In genomic region chr16:57280221-57281217, GRCm38 (mm10) we compare ENCODE assay signal across 17 mouse cellular contexts. TPM values are rescaled to one million over a fixed set of nuclear protein-coding genes. Genes with fewer than 3 reads are reported as not detected.
A peak's percentile ranks its signal among the peaks of the same experiment; 100 is the strongest.
DNase-seq lines count a peak whose midpoint lies in the region; ATAC-seq and TF ChIP-seq lines count a peak whose summit lies in the region.
"Had no signal": no experiment of that assay in that cellular context is flagged by ENCODE, and none has a peak within 500 bp of the region (broad histone marks: within the 10 kb centered on the region; RNA-seq: fewer than 3 reads in every experiment).

No protein-coding gene starts in this region.

- no peak for ATAC-seq in intestine, embryonic 14.5 days (replicated peaks; ENCODE audit: low FRiP score, low TSS enrichment, low read depth)
- ATAC-seq in intestine, postnatal 0 days, result no peak
- no peak for ATAC-seq in forebrain, embryonic 14.5 days
- ATAC-seq: forebrain, embryonic 15.5 days; intestine, embryonic 16.5 days; midbrain, embryonic 15.5 days had no signal

- H3K27ac ChIP-seq in intestine, embryonic 14.5 days (ENCODE audit: low read depth), result no peak overlapping the region
- no peak overlapping the region for H3K27ac ChIP-seq in intestine, postnatal 0 days (ENCODE audit: low read depth, low read length)
- no peak overlapping the region for H3K27ac ChIP-seq in cerebellum, adult 2 months (ENCODE audit: insufficient read depth, low read length)
- no peak overlapping the region for H3K27ac ChIP-seq in forebrain, embryonic 14.5 days (ENCODE audit: low read depth, low read length)
- H3K27ac ChIP-seq: forebrain, embryonic 15.5 days; midbrain, embryonic 15.5 days; neural tube, embryonic 13.5 days; stomach, embryonic 15.5 days had no signal

- no peaks in the 10 kb centered on the region for H3K9me3 ChIP-seq in intestine, embryonic 14.5 days (ENCODE audit: control insufficient read depth, low read length)
- H3K9me3 ChIP-seq in intestine, postnatal 0 days (ENCODE audit: control insufficient read depth), result no peaks in the 10 kb centered on the region
- H3K9me3 ChIP-seq in forebrain, embryonic 14.5 days (replicated peaks; ENCODE audit: control insufficient read depth, low read length), result no peaks in the 10 kb centered on the region
- H3K9me3 ChIP-seq: forebrain, embryonic 15.5 days; midbrain, embryonic 15.5 days; neural tube, embryonic 13.5 days; stomach, embryonic 15.5 days had no signal

- peak; percentile 45 for DNase-seq in intestine, embryonic 14.5 days (ENCODE audit: low spot score)
- DNase-seq in right cerebral cortex, postnatal 14 days, result peak; percentile 30
- no peak for DNase-seq in right cerebral cortex, postnatal 25 days
- peak; percentile 32 to 45 for DNase-seq in cerebellum, adult 2 months
- peak; percentile 74 for DNase-seq in testis, postnatal 14 days (ENCODE audit: low spot score)
- DNase-seq in spleen, adult 12 weeks (ENCODE audit: low spot score), result no peak
- no peak for DNase-seq in forebrain, embryonic 14.5 days (ENCODE audit: low spot score)
- DNase-seq: gastrocnemius, postnatal 25 days; heart, postnatal 36 days had no signal

- TF ChIP-seq CTCF in intestine, postnatal 0 days (IDR thresholded peaks at IDR 0.05; ENCODE audit: low read depth), result no peak
- TF ChIP-seq CTCF in cerebellum, adult 2 months (IDR thresholded peaks at IDR 0.05; ENCODE audit: borderline replicate concordance, insufficient read depth, low read depth, low read length), result no peak

- TF ChIP-seq POLR2A in cerebellum, adult 2 months (IDR thresholded peaks at IDR 0.05; ENCODE audit: borderline replicate concordance, insufficient read depth, low read length), result no peak

- H3K4me3 ChIP-seq in intestine, embryonic 14.5 days (ENCODE audit: low read depth, low read length), result no peak overlapping the region
- H3K4me3 ChIP-seq in intestine, postnatal 0 days (ENCODE audit: low read depth, low read length), result no peak overlapping the region
- H3K4me3 ChIP-seq in cerebellum, adult 2 months (replicated peaks; ENCODE audit: insufficient read depth, low read depth, low read length), result peak overlapping the region; percentile 42
- no peak overlapping the region for H3K4me3 ChIP-seq in forebrain, embryonic 14.5 days (ENCODE audit: low read depth, low read length)
- H3K4me3 ChIP-seq: forebrain, embryonic 15.5 days; midbrain, embryonic 15.5 days; neural tube, embryonic 13.5 days; stomach, embryonic 15.5 days had no signal

- 88% methylated on average over 31 of the region's 31 CpGs for WGBS in intestine, embryonic 14.5 days
- 86% methylated on average over 31 of the region's 31 CpGs for WGBS in intestine, postnatal 0 days
- 65% methylated on average over 31 of the region's 31 CpGs for WGBS in cerebellum, adult 2 months
- 92% methylated on average over 31 of the region's 31 CpGs for WGBS in forebrain, embryonic 14.5 days

- no peaks in the 10 kb centered on the region for H3K27me3 ChIP-seq in intestine, embryonic 14.5 days (replicated peaks; ENCODE audit: control insufficient read depth, insufficient read depth, low read length)
- no peaks in the 10 kb centered on the region for H3K27me3 ChIP-seq in intestine, postnatal 0 days (replicated peaks; ENCODE audit: control insufficient read depth, insufficient read depth, low read length)
- no peaks in the 10 kb centered on the region for H3K27me3 ChIP-seq in cerebellum, adult 2 months (ENCODE audit: control insufficient read depth, insufficient read depth, low read length)
- no peaks in the 10 kb centered on the region for H3K27me3 ChIP-seq in forebrain, embryonic 14.5 days (replicated peaks; ENCODE audit: control insufficient read depth, insufficient read depth, low read length)
- H3K27me3 ChIP-seq: forebrain, embryonic 15.5 days; midbrain, embryonic 15.5 days; neural tube, embryonic 13.5 days; stomach, embryonic 15.5 days had no signal

- H3K9ac ChIP-seq in intestine, embryonic 14.5 days (ENCODE audit: low read length), result no peak overlapping the region
- H3K9ac ChIP-seq in intestine, postnatal 0 days (ENCODE audit: low read depth, low read length), result no peak overlapping the region
- H3K9ac ChIP-seq in forebrain, embryonic 14.5 days (ENCODE audit: low read length), result no peak overlapping the region
- H3K9ac ChIP-seq: forebrain, embryonic 15.5 days; midbrain, embryonic 15.5 days; neural tube, embryonic 13.5 days; stomach, embryonic 15.5 days had no signal

- H3K4me1 ChIP-seq in intestine, embryonic 14.5 days (replicated peaks; ENCODE audit: control insufficient read depth, insufficient read depth, low read length), result no peaks in the 10 kb centered on the region
- no peaks in the 10 kb centered on the region for H3K4me1 ChIP-seq in intestine, postnatal 0 days (replicated peaks; ENCODE audit: control insufficient read depth, insufficient read depth, low read length)
- no peaks in the 10 kb centered on the region; the same call in 1 of the 2 replicates for H3K4me1 ChIP-seq in cerebellum, adult 2 months (ENCODE audit: control insufficient read depth, insufficient read depth, low read length)
- no peaks in the 10 kb centered on the region for H3K4me1 ChIP-seq in forebrain, embryonic 14.5 days (ENCODE audit: control insufficient read depth, insufficient read depth, low read length)
- H3K4me1 ChIP-seq: forebrain, embryonic 15.5 days; midbrain, embryonic 15.5 days; neural tube, embryonic 13.5 days; stomach, embryonic 15.5 days had no signal

- H3K36me3 ChIP-seq in intestine, embryonic 14.5 days (ENCODE audit: control insufficient read depth, insufficient read depth, low read length), result no peaks in the 10 kb centered on the region
- no peaks in the 10 kb centered on the region for H3K36me3 ChIP-seq in intestine, postnatal 0 days (ENCODE audit: control insufficient read depth, insufficient read depth)
- H3K36me3 ChIP-seq in forebrain, embryonic 14.5 days (ENCODE audit: control insufficient read depth, insufficient read depth, low read length), result no peaks in the 10 kb centered on the region
- H3K36me3 ChIP-seq: forebrain, embryonic 15.5 days; midbrain, embryonic 15.5 days; neural tube, embryonic 13.5 days; stomach, embryonic 15.5 days had no signal

- no peak overlapping the region for H3K4me2 ChIP-seq in intestine, embryonic 14.5 days (ENCODE audit: low read length)
- no peak overlapping the region for H3K4me2 ChIP-seq in intestine, postnatal 0 days (replicated peaks; ENCODE audit: low read depth)
- no peak overlapping the region for H3K4me2 ChIP-seq in forebrain, embryonic 14.5 days (ENCODE audit: low read length)
- H3K4me2 ChIP-seq: forebrain, embryonic 15.5 days; midbrain, embryonic 15.5 days; neural tube, embryonic 13.5 days; stomach, embryonic 15.5 days had no signal

RNA-seq across cellular contexts. Expression of gene Tmem30c, which starts 12.1 kb away (rescaled TPM):
- polyA plus RNA-seq in intestine, embryonic 14.5 days (2014; fragmentation: Nextera tagmentation; extraction: Ambion mirVana), result 0.12 TPM in 1 of 2 replicates, not detected in the other
- not detected in 2 replicates for polyA plus RNA-seq in intestine, postnatal 0 days (2015; fragmentation: Nextera tagmentation; extraction: Ambion mirVana)
- polyA plus RNA-seq in cerebellum, adult 2 months (2012; rRNA removed), result 1.1 TPM in 2 replicates
- 0.37 TPM in 1 of 2 replicates, not detected in the other for polyA plus RNA-seq in forebrain, embryonic 14.5 days (2014; fragmentation: Nextera tagmentation; extraction: Ambion mirVana)
- polyA plus RNA-seq: embryonic facial prominence, embryonic 14.5 days; intestine, embryonic 16.5 days; liver, embryonic 16.5 days had no signal

RNA-seq across cellular contexts. Expression of gene Tbc1d23, which starts 49.2 kb away (rescaled TPM):
- 27.5 and 28.8 TPM in 2 replicates for polyA plus RNA-seq in intestine, embryonic 14.5 days (2014; fragmentation: Nextera tagmentation; extraction: Ambion mirVana)
- 22.3 and 23.8 TPM in 2 replicates for polyA plus RNA-seq in intestine, postnatal 0 days (2015; fragmentation: Nextera tagmentation; extraction: Ambion mirVana)
- 39.4 and 42.8 TPM in 2 replicates for polyA plus RNA-seq in cerebellum, adult 2 months (2012; rRNA removed)
- 32.9 and 40.8 TPM in 2 replicates for polyA plus RNA-seq in forebrain, embryonic 14.5 days (2014; fragmentation: Nextera tagmentation; extraction: Ambion mirVana)

Comparison
In these comparisons a context has a peak if more than half of its experiments do, and no peak if none do; other contexts are left out.
1. DNase-seq: peak in intestine, embryonic 14.5 days (single experiment), right cerebral cortex, postnatal 14 days (single experiment), cerebellum, adult 2 months (2 of 2) and testis, postnatal 14 days (single experiment); none in right cerebral cortex, postnatal 25 days (single experiment), spleen, adult 12 weeks (single experiment) and forebrain, embryonic 14.5 days (single experiment).